Mouse (Mus musculus): ENCODE measurements around the gene Wls.

Wls gene

GRCm38 (mm10) chr3:159839481-159839880 lies at the start of gene Wls:
Gene Wls (plus strand): TSS chr3:159839672.
- peak; percentile 62 to 67 for DNase-seq (ENCODE audit: low spot score in 2 of 2)

GRCm38 (mm10) chr3:159789781-159790180 lies 49.7 kb upstream of the Wls start:
- DNase-seq (ENCODE audit: low spot score in 2 of 2), result no peak

- no peak for DNase-seq (ENCODE audit: low spot score in 2 of 2)
Observed at GRCm38 (mm10) chr3:159831535-159831934, 7.9 kb upstream of the Wls start.

- DNase-seq (ENCODE audit: low spot score in 2 of 2), result peak; percentile 55 to 60
Observed at GRCm38 (mm10) chr3:159840002-159840816, 737 bp downstream of the Wls start.

GRCm38 (mm10) chr3:159840817-159841390 lies 1.4 kb downstream of the Wls start:
- DNase-seq (ENCODE audit: low spot score in 2 of 2), result peak; percentile 2 to 35

- peak in 1 of 2 experiments; percentile 19 for DNase-seq (ENCODE audit: low spot score in 2 of 2)
Observed at GRCm38 (mm10) chr3:159841458-159841857, 2.0 kb downstream of the Wls start.

- no peak for DNase-seq (ENCODE audit: low spot score in 2 of 2)
Observed at GRCm38 (mm10) chr3:159843135-159843534, 3.7 kb downstream of the Wls start.

- no peak for DNase-seq (ENCODE audit: low spot score in 2 of 2)
Observed at GRCm38 (mm10) chr3:159847410-159848016, 8.0 kb downstream of the Wls start.

GRCm38 (mm10) chr3:159848156-159848555 lies 8.7 kb downstream of the Wls start:
- DNase-seq (ENCODE audit: low spot score in 2 of 2), result no peak

GRCm38 (mm10) chr3:159851476-159851875 lies 12.0 kb downstream of the Wls start:
- DNase-seq (ENCODE audit: low spot score in 2 of 2), result no peak

GRCm38 (mm10) chr3:159851980-159852379 lies 12.5 kb downstream of the Wls start:
- no peak for DNase-seq (ENCODE audit: low spot score in 2 of 2)

- no peak for DNase-seq (ENCODE audit: low spot score in 2 of 2)
Observed at GRCm38 (mm10) chr3:159857112-159857511, 17.6 kb downstream of the Wls start.

GRCm38 (mm10) chr3:159865691-159866090 lies 26.2 kb downstream of the Wls start:
- no peak for DNase-seq (ENCODE audit: low spot score in 2 of 2)

- no peak for DNase-seq (ENCODE audit: low spot score in 2 of 2)
Observed at GRCm38 (mm10) chr3:159878983-159879382, 39.5 kb downstream of the Wls start.

- DNase-seq (ENCODE audit: low spot score in 2 of 2), result no peak
Observed at GRCm38 (mm10) chr3:159883325-159883724, 43.9 kb downstream of the Wls start.

- no peak for DNase-seq (ENCODE audit: low spot score in 2 of 2)
Observed at GRCm38 (mm10) chr3:159884802-159885201, 45.3 kb downstream of the Wls start.

GRCm38 (mm10) chr3:159885271-159885670 lies 45.8 kb downstream of the Wls start:
- peak; percentile 58 to 88 for DNase-seq (ENCODE audit: low spot score in 2 of 2)

GRCm38 (mm10) chr3:159885781-159886400 lies 46.4 kb downstream of the Wls start:
- no peak for DNase-seq (ENCODE audit: low spot score in 2 of 2)

- DNase-seq (ENCODE audit: low spot score in 2 of 2), result no peak
Observed at GRCm38 (mm10) chr3:159890176-159891056, 50.9 kb downstream of the Wls start.

GRCm38 (mm10) chr3:159891057-159891752 lies 51.7 kb downstream of the Wls start:
- no peak for DNase-seq (ENCODE audit: low spot score in 2 of 2)

GRCm38 (mm10) chr3:159907329-159907728 lies 67.9 kb downstream of the Wls start:
- DNase-seq (ENCODE audit: low spot score in 2 of 2), result no peak
